Comparison of ENCODE assay signal across 10 mouse cellular contexts in the genomic region with DNA sequence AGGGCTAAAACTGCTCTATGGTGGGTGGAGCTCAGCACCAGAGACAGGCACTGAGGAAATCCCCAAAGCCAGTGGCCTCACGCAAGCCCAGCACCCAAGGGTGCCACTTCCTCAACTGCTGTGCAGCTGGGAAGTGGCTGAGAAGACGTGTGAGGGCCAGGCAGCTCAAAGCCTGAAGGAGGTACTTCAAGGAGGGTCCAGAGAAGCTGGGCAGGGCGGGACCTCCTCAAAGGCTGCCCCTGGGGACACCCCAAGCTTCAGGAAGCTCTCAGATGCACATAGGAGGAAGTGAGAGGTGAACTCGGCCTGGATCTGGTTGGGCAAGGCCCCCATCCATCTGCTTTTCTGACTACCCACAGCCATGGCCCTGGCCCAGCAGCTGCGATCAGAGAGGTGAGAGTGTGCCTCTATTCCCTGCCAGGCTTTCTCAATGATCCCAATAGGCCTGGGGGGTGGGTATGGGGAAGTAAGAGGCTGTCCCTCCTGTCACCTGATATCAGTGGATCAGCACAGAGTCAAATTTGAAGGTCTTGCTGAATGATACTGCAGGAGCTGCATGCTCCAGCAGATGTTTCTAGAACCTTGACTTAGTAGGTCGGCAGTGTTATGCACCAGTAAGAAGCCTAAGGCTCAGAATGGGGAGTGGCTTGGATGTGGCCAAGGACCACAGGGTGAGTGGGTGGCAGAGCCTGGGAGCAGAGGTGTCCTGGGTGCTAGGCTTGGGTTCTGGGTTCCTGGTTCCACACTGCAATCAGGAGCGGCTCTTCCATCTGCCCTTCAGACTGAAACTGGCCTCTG. TPM values are rescaled to one million over a fixed set of nuclear protein-coding genes. Genes with fewer than 3 reads are reported as not detected.
A peak's percentile ranks its signal among the peaks of the same experiment; 100 is the strongest.
DNase-seq lines count a peak whose midpoint lies in the region; ATAC-seq lines count a peak whose summit lies in the region.
"Had no signal": no experiment of that assay in that cellular context is flagged by ENCODE, and none has a peak within 500 bp of the region (broad histone marks: within the 10 kb centered on the region; RNA-seq: fewer than 3 reads in every experiment).

Gene Ncf4, plus strand, starts transcription at position 107 of the 798 bp plus-strand sequence.

- H3K27me3 ChIP-seq in forebrain, embryonic 13.5 days = no peaks in the 10 kb centered on the region
- H3K27me3 ChIP-seq: neural tube, embryonic 13.5 days had no signal

- WGBS in forebrain, embryonic 13.5 days = 65% methylated on average over 7 of the region's 7 CpGs

- H3K4me1 ChIP-seq in forebrain, embryonic 13.5 days = no peaks in the 10 kb centered on the region
- H3K4me1 ChIP-seq: neural tube, embryonic 13.5 days had no signal

- ATAC-seq in hematopoietic stem cell, adult 5-6 weeks (replicated peaks in 1 of 2; ENCODE audit: insufficient read depth in 1 of 2, low FRiP score in 2 of 2, low TSS enrichment in 1 of 2, low read depth in 1 of 2, poor library complexity in 2 of 2, severe bottlenecking in 2 of 2) = peak; percentile 74 to 75
- ATAC-seq in megakaryocyte progenitor cell, adult 5-6 weeks (replicated peaks; ENCODE audit: poor library complexity) = peak; percentile 75
- ATAC-seq in forebrain, embryonic 13.5 days = no peak

- no peaks in the 10 kb centered on the region for H3K36me3 ChIP-seq in forebrain, embryonic 13.5 days (ENCODE audit: poor library complexity, severe bottlenecking)
- H3K36me3 ChIP-seq: neural tube, embryonic 13.5 days had no signal

- no peak within 1 kb of the TSS for H3K4me3 ChIP-seq in forebrain, embryonic 13.5 days
- H3K4me3 ChIP-seq: neural tube, embryonic 13.5 days had no signal

- H3K9ac ChIP-seq in forebrain, embryonic 13.5 days = no peak within 1 kb of the TSS
- H3K9ac ChIP-seq: neural tube, embryonic 13.5 days had no signal

- no peaks in the 10 kb centered on the region for H3K9me3 ChIP-seq in forebrain, embryonic 13.5 days (replicated peaks)
- H3K9me3 ChIP-seq: neural tube, embryonic 13.5 days had no signal

- peak; percentile 96 for DNase-seq in A20 (ENCODE audit: low read depth, low spot score)
- DNase-seq in T-cell, adult 2 months (ENCODE audit: low spot score) = peak; percentile 61
- DNase-seq in cerebellum, adult 18-20 months = no peak
- DNase-seq in ovary, postnatal 10 days (ENCODE audit: low spot score) = no peak
- no peak for DNase-seq in testis, postnatal 14 days (ENCODE audit: low spot score)
- DNase-seq: adrenal gland, adult 8-10 months had no signal

- no peak within 1 kb of the TSS for H3K4me2 ChIP-seq in forebrain, embryonic 13.5 days
- H3K4me2 ChIP-seq: neural tube, embryonic 13.5 days had no signal

- no peak within 1 kb of the TSS for H3K27ac ChIP-seq in forebrain, embryonic 13.5 days
- H3K27ac ChIP-seq: neural tube, embryonic 13.5 days had no signal

RNA-seq across cellular contexts. Expression of gene Ncf4, which starts in this region (rescaled TPM):
- total RNA-seq in hematopoietic stem cell, adult 5-6 weeks (2017) = 55.9 and 70.4 TPM in 2 replicates
- 128 and 151 TPM in 2 replicates for total RNA-seq in megakaryocyte progenitor cell, adult 5-6 weeks (2015)
- 77.4 and 119 TPM in 2 replicates for total RNA-seq in megakaryocyte progenitor cell, adult 5-6 weeks (2017)
- polyA plus RNA-seq in forebrain, embryonic 13.5 days (2015; fragmentation: Nextera tagmentation; extraction: Ambion mirVana) = 0.68 and 1.0 TPM in 2 replicates

Comparison
In these comparisons a context has a peak if more than half of its experiments do, and no peak if none do; other contexts are left out.
1. DNase-seq: peak in A20 (single experiment) and T-cell, adult 2 months (single experiment); none in cerebellum, adult 18-20 months (0 of 2), ovary, postnatal 10 days (single experiment) and testis, postnatal 14 days (single experiment).